Mouse (Mus musculus): ENCODE data around the gene Alox5.

- TF ChIP-seq POLR2A (IDR thresholded peaks at IDR 0.05; ENCODE audit: borderline replicate concordance, low read depth, low read length): no peak
- no peak for TF ChIP-seq CTCF (IDR thresholded peaks at IDR 0.05; ENCODE audit: low read depth, low read length)
Measured at GRCm38 (mm10) chr6:116440447-116440846, 20.5 kb downstream of the Alox5 start.
